Mouse (Mus musculus) urinary bladder, postnatal 14 days (tissue): ENCODE data around the gene 1700020L24Rik.

Experiments
- DNase-seq: peaks from one replicate; pipeline ENCODE4 v3.0.0; 2021; ENCODE audit warnings: low spot score

The 1700020L24Rik gene

DNA sequence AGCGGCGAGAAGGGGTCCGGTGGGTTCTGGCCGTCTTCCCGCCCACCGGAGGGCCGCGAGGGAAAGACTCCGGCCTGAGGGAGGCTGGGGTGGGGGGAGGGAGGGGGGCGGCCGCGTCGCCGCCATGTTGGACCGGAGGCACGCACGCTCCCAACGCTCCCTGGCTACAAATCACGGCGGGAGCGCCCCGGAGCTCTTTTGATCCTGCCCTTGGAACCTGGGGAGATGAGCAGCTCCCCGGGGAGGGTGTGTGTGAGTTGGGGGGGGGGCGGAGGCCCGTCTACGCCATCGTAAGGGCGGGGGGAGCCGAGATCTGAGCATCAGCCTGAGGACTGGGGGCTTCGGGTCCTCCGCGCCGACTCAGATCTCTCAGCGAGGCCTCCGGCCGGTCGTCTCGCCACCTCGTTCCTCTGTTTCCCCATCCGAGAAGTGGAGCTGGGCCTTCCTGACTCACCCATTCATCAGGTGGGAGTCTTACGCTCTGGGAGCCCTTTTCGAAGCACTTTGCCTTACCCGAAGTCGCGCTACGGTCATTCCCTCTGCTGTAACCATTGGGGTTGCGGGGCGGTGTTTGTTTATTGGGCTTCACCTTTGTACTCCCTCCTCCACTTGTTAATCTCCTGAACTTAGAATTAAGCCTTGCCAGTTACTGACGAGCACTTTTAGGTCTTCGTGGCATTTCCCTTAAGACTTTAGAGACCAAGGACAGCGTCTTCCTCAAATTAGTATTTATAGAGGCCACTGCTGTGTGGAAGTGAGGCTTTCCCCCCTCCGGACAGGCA lies 35.9 kb downstream of the 1700020L24Rik start:
- peak; percentile 23 for DNase-seq
